Mouse (Mus musculus): ENCODE measurements at regions not wholly inside any gene's neighbourhood (a gene's known extent, or its start where the extent isn't known, plus 50 kb on each side); places are given as distances from the start of the nearest gene placed in this dataset.

GRCm38 (mm10) chr8:8858636-8859035 is 168.3 kb upstream of the Arglu1 start:
- WGBS (ENCODE audit: insufficient replicate concordance): 43% methylated on average over 3 of the region's 3 CpGs
- no peak overlapping the region for H3K4me3 ChIP-seq (ENCODE audit: insufficient read depth in 1 of 2, low read depth in 2 of 2, low read length in 2 of 2)
- H3K9ac ChIP-seq (replicated peaks): no peak overlapping the region
- no peak overlapping the region for H3K4me2 ChIP-seq (ENCODE audit: low read depth)
- TF ChIP-seq EP300 (IDR thresholded peaks at IDR 0.05; ENCODE audit: low read depth): no peak
- TF ChIP-seq CTCF (IDR thresholded peaks at IDR 0.05; ENCODE audit: low read depth): no peak
- H3K9me3 ChIP-seq (ENCODE audit: control insufficient read depth, low read length): no peaks in the 10 kb centered on the region
- H3K27ac ChIP-seq: no peak overlapping the region
- no peaks in the 10 kb centered on the region; a peak in 1 of 4 replicates for H3K4me1 ChIP-seq (replicated peaks; ENCODE audit: control insufficient read depth in 2 of 2, insufficient read depth in 2 of 2, low read length in 1 of 2)
- H3K27me3 ChIP-seq (ENCODE audit: control insufficient read depth, insufficient read depth, low read length): no peaks in the 10 kb centered on the region
- no peak for ATAC-seq (ENCODE audit: insufficient read depth)
- no peaks in the 10 kb centered on the region for H3K36me3 ChIP-seq (replicated peaks; ENCODE audit: control insufficient read depth, insufficient read depth, low read depth)
- DNase-seq (ENCODE audit: low read depth in 3 of 3, low spot score in 3 of 3): no peak

- no peaks in the 10 kb centered on the region for H3K36me3 ChIP-seq (replicated peaks; ENCODE audit: control insufficient read depth, insufficient read depth, low read depth)
- ATAC-seq (ENCODE audit: insufficient read depth): no peak
- H3K4me1 ChIP-seq (replicated peaks; ENCODE audit: control insufficient read depth in 2 of 2, insufficient read depth in 2 of 2, low read length in 1 of 2): no peaks in the 10 kb centered on the region
- H3K9ac ChIP-seq (replicated peaks): no peak overlapping the region
- H3K27ac ChIP-seq: no peak overlapping the region
- 39% methylated on average over 7 of the region's 7 CpGs for WGBS (ENCODE audit: insufficient replicate concordance)
- DNase-seq (ENCODE audit: low read depth in 3 of 3, low spot score in 3 of 3): no peak
- H3K27me3 ChIP-seq (ENCODE audit: control insufficient read depth, insufficient read depth, low read length): no peaks in the 10 kb centered on the region
- H3K4me3 ChIP-seq (ENCODE audit: insufficient read depth in 1 of 2, low read depth in 2 of 2, low read length in 2 of 2): no peak overlapping the region
- H3K9me3 ChIP-seq (ENCODE audit: control insufficient read depth, low read length): no peaks in the 10 kb centered on the region
- TF ChIP-seq EP300 (IDR thresholded peaks at IDR 0.05; ENCODE audit: low read depth) (no peak), CTCF (IDR thresholded peaks at IDR 0.05; ENCODE audit: low read depth) (no peak)
- H3K4me2 ChIP-seq (ENCODE audit: low read depth): no peak overlapping the region
These were observed 162.5 kb upstream of the Arglu1 start for GRCm38 (mm10) chr8:8852656-8853366.

- H3K4me1 ChIP-seq (replicated peaks; ENCODE audit: control insufficient read depth in 2 of 2, insufficient read depth in 2 of 2, low read length in 1 of 2): no peaks in the 10 kb centered on the region
- no peak overlapping the region for H3K27ac ChIP-seq
- no peak overlapping the region for H3K4me2 ChIP-seq (ENCODE audit: low read depth)
- WGBS (ENCODE audit: insufficient replicate concordance): 22% methylated on average over 4 of the region's 4 CpGs
- TF ChIP-seq EP300 (IDR thresholded peaks at IDR 0.05; ENCODE audit: low read depth): no peak
- TF ChIP-seq CTCF (IDR thresholded peaks at IDR 0.05; ENCODE audit: low read depth): no peak
- no peak for ATAC-seq (ENCODE audit: insufficient read depth)
- H3K9me3 ChIP-seq (ENCODE audit: control insufficient read depth, low read length): no peaks in the 10 kb centered on the region
- no peaks in the 10 kb centered on the region for H3K27me3 ChIP-seq (ENCODE audit: control insufficient read depth, insufficient read depth, low read length)
- H3K4me3 ChIP-seq (ENCODE audit: insufficient read depth in 1 of 2, low read depth in 2 of 2, low read length in 2 of 2): no peak overlapping the region
- no peaks in the 10 kb centered on the region for H3K36me3 ChIP-seq (replicated peaks; ENCODE audit: control insufficient read depth, insufficient read depth, low read depth)
- no peak for DNase-seq (ENCODE audit: low read depth in 3 of 3, low spot score in 3 of 3)
- H3K9ac ChIP-seq (replicated peaks): no peak overlapping the region
These were observed 160.9 kb upstream of the Arglu1 start for GRCm38 (mm10) chr8:8851271-8851670.

- no peaks in the 10 kb centered on the region for H3K4me1 ChIP-seq (replicated peaks; ENCODE audit: control insufficient read depth in 2 of 2, insufficient read depth in 2 of 2, low read length in 1 of 2)
- no peak for ATAC-seq (ENCODE audit: insufficient read depth)
- no peaks in the 10 kb centered on the region for H3K9me3 ChIP-seq (ENCODE audit: control insufficient read depth, low read length)
- H3K27me3 ChIP-seq (ENCODE audit: control insufficient read depth, insufficient read depth, low read length): no peaks in the 10 kb centered on the region
- H3K36me3 ChIP-seq (replicated peaks; ENCODE audit: control insufficient read depth, insufficient read depth, low read depth): no peaks in the 10 kb centered on the region
- H3K27ac ChIP-seq: no peak overlapping the region
- TF ChIP-seq CTCF (IDR thresholded peaks at IDR 0.05; ENCODE audit: low read depth) (no peak), EP300 (IDR thresholded peaks at IDR 0.05; ENCODE audit: low read depth) (no peak)
- H3K4me2 ChIP-seq (ENCODE audit: low read depth): no peak overlapping the region
- WGBS (ENCODE audit: insufficient replicate concordance): 35% methylated on average over 8 of the region's 8 CpGs
- H3K9ac ChIP-seq (replicated peaks): no peak overlapping the region
- DNase-seq (ENCODE audit: low read depth in 3 of 3, low spot score in 3 of 3): no peak
- H3K4me3 ChIP-seq (ENCODE audit: insufficient read depth in 1 of 2, low read depth in 2 of 2, low read length in 2 of 2): no peak overlapping the region
These were observed 160.4 kb upstream of the Arglu1 start for GRCm38 (mm10) chr8:8850766-8851165.

- Histone ChIP-seq H3K9ac (replicated peaks) (no peak overlapping the region), H3K27me3 (ENCODE audit: control insufficient read depth, insufficient read depth, low read length) (no peaks in the 10 kb centered on the region), H3K4me3 (ENCODE audit: insufficient read depth in 1 of 2, low read depth in 2 of 2, low read length in 2 of 2) (no peak overlapping the region), H3K36me3 (replicated peaks; ENCODE audit: control insufficient read depth, insufficient read depth, low read depth) (no peaks in the 10 kb centered on the region), H3K27ac (no peak overlapping the region), H3K4me1 (replicated peaks; ENCODE audit: control insufficient read depth in 2 of 2, insufficient read depth in 2 of 2, low read length in 1 of 2) (no peaks in the 10 kb centered on the region), H3K9me3 (ENCODE audit: control insufficient read depth, low read length) (no peaks in the 10 kb centered on the region), H3K4me2 (ENCODE audit: low read depth) (no peak overlapping the region)
- DNase-seq (ENCODE audit: low read depth in 3 of 3, low spot score in 3 of 3) (no peak), ATAC-seq (ENCODE audit: insufficient read depth) (no peak)
- 23% methylated on average over 10 of the region's 10 CpGs for WGBS (ENCODE audit: insufficient replicate concordance)
- TF ChIP-seq CTCF (IDR thresholded peaks at IDR 0.05; ENCODE audit: low read depth) (no peak), EP300 (IDR thresholded peaks at IDR 0.05; ENCODE audit: low read depth) (no peak)
These were observed 157.3 kb upstream of the Arglu1 start for GRCm38 (mm10) chr8:8847579-8847978.
